In the genomic region with DNA sequence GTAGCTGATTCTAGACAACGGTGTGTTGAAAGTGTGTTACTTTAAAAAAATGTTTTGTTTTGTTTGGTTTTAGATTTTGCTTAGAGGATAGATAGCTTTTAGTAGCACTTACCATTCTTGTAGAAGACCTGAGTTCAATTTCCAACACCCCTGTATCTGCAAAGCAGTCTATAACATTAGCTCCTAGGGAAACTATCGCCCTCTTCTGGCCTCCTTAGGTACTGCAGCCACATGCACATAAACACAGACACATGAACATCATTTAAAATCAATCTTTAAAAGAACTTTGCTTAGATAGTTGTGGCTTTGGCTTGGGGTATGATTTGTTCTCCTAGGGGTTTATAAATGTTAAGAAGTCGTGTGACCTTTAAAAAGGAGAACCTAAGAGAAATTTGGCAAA, we compare ENCODE assay signal across 14 mouse cellular contexts. TPM values are rescaled to one million over a fixed set of nuclear protein-coding genes. Genes with fewer than 3 reads are reported as not detected.
DNase-seq lines count a peak whose midpoint lies in the region; ATAC-seq and TF ChIP-seq lines count a peak whose summit lies in the region.
"Had no signal": no experiment of that assay in that cellular context is flagged by ENCODE, and none has a peak within 500 bp of the region (broad histone marks: within the 10 kb centered on the region; RNA-seq: fewer than 3 reads in every experiment).

No protein-coding gene starts in this region.

- no peak for TF ChIP-seq POLR2A in thymus, adult 2 months (IDR thresholded peaks at IDR 0.05; ENCODE audit: control insufficient read depth, extremely low read depth, insufficient read depth, low read length, poor library complexity)

- H3K9ac ChIP-seq in heart, postnatal 0 days (replicated peaks; ENCODE audit: low read depth, low read length): no peak overlapping the region
- no peak overlapping the region for H3K9ac ChIP-seq in midbrain, postnatal 0 days (replicated peaks; ENCODE audit: low read length, poor library complexity, severe bottlenecking)
- no peak overlapping the region for H3K9ac ChIP-seq in midbrain, embryonic 14.5 days (replicated peaks; ENCODE audit: low read length)
- H3K9ac ChIP-seq: embryonic facial prominence, embryonic 15.5 days; heart, embryonic 12.5 days; hindbrain, embryonic 15.5 days had no signal

- CTCF ChIA-PET in Patski (lab: Charles Lee): interaction anchor here (0.8 to 0.9 kb wide), 4 partner anchors 8 to 114 kb away, joined by 3 to 4 read pairs (median 3); no protein-coding TSS in a partner anchor

- no peak for DNase-seq in heart, postnatal 0 days (ENCODE audit: low spot score)
- DNase-seq in heart, embryonic 10.5 days (ENCODE audit: low spot score): no peak
- no peak for DNase-seq in midbrain, postnatal 0 days (ENCODE audit: low spot score)
- no peak for DNase-seq in midbrain, embryonic 14.5 days
- DNase-seq in Patski (ENCODE audit: low read depth, low spot score): no peak
- peak; percentile 50 for DNase-seq in splenic B cell, adult 2 months (ENCODE audit: low read depth, low spot score)
- DNase-seq in thymus, adult 2 months: no peak
- DNase-seq in hindbrain, embryonic 10.5 days (ENCODE audit: low spot score): no peak
- DNase-seq: cerebellum, adult 9-11 months; left cerebral cortex, postnatal 4 days; spleen, adult 18-20 months had no signal

- H3K27ac ChIP-seq in heart, postnatal 0 days (ENCODE audit: low read depth): no peak overlapping the region
- H3K27ac ChIP-seq in heart, embryonic 10.5 days: no peak overlapping the region
- H3K27ac ChIP-seq in midbrain, postnatal 0 days (ENCODE audit: low read depth, low read length): no peak overlapping the region
- no peak overlapping the region for H3K27ac ChIP-seq in midbrain, embryonic 14.5 days (replicated peaks; ENCODE audit: low read depth, low read length)
- no peak overlapping the region for H3K27ac ChIP-seq in thymus, adult 2 months (ENCODE audit: control insufficient read depth, insufficient read depth, low read length)
- no peak overlapping the region for H3K27ac ChIP-seq in hindbrain, embryonic 10.5 days
- H3K27ac ChIP-seq: embryonic facial prominence, embryonic 15.5 days; hindbrain, embryonic 15.5 days had no signal

- H3K27me3 ChIP-seq in heart, postnatal 0 days (ENCODE audit: control insufficient read depth, insufficient read depth, low read length): no peaks in the 10 kb centered on the region
- H3K27me3 ChIP-seq in heart, embryonic 10.5 days (ENCODE audit: insufficient read depth, poor library complexity, severe bottlenecking): no peaks in the 10 kb centered on the region
- no peaks in the 10 kb centered on the region for H3K27me3 ChIP-seq in midbrain, postnatal 0 days (ENCODE audit: insufficient read depth, low read length)
- H3K27me3 ChIP-seq in midbrain, embryonic 14.5 days (ENCODE audit: control insufficient read depth, insufficient read depth, low read length): no peaks in the 10 kb centered on the region
- no peaks in the 10 kb centered on the region for H3K27me3 ChIP-seq in Patski
- no peaks in the 10 kb centered on the region for H3K27me3 ChIP-seq in splenic B cell, adult 2 months (ENCODE audit: control insufficient read depth, insufficient read depth, low read length, poor library complexity, severe bottlenecking)
- no peaks in the 10 kb centered on the region for H3K27me3 ChIP-seq in thymus, adult 2 months (ENCODE audit: control insufficient read depth, insufficient read depth, low read length)
- H3K27me3 ChIP-seq in hindbrain, embryonic 10.5 days (ENCODE audit: insufficient read depth, poor library complexity, severe bottlenecking): no peaks in the 10 kb centered on the region
- H3K27me3 ChIP-seq: embryonic facial prominence, embryonic 15.5 days; heart, embryonic 12.5 days; hindbrain, embryonic 15.5 days had no signal

- peaks cover 7% of the 10 kb centered on the region; the same call in 1 of the 2 replicates for H3K9me3 ChIP-seq in heart, postnatal 0 days (replicated peaks; ENCODE audit: control insufficient read depth, low read length)
- no peaks in the 10 kb centered on the region for H3K9me3 ChIP-seq in heart, embryonic 10.5 days
- no peaks in the 10 kb centered on the region for H3K9me3 ChIP-seq in midbrain, postnatal 0 days (ENCODE audit: low read length)
- H3K9me3 ChIP-seq in midbrain, embryonic 14.5 days (ENCODE audit: control insufficient read depth, low read length): peaks cover 4% of the 10 kb centered on the region; the same call in 1 of the 2 replicates
- H3K9me3 ChIP-seq in hindbrain, embryonic 10.5 days: peaks cover 10% of the 10 kb centered on the region; the same call in 1 of the 2 replicates
- H3K9me3 ChIP-seq: embryonic facial prominence, embryonic 15.5 days; hindbrain, embryonic 15.5 days had no signal

- no peaks in the 10 kb centered on the region for H3K4me1 ChIP-seq in heart, postnatal 0 days (ENCODE audit: control insufficient read depth, insufficient read depth)
- H3K4me1 ChIP-seq in heart, embryonic 10.5 days: peaks cover 16% of the 10 kb centered on the region
- H3K4me1 ChIP-seq in midbrain, postnatal 0 days (ENCODE audit: insufficient read depth, low read length): no peaks in the 10 kb centered on the region
- 0 out of 2 replicates have a peak, but pooled peaks cover 3% of the 10 kb centered on the region for H3K4me1 ChIP-seq in midbrain, embryonic 14.5 days (ENCODE audit: control insufficient read depth, insufficient read depth, low read length)
- H3K4me1 ChIP-seq in thymus, adult 2 months (replicated peaks; ENCODE audit: control insufficient read depth, insufficient read depth, low read length): no peaks in the 10 kb centered on the region
- H3K4me1 ChIP-seq in hindbrain, embryonic 10.5 days (replicated peaks): peaks cover 18% of the 10 kb centered on the region

- no peak for TF ChIP-seq EP300 in heart, postnatal 0 days (IDR thresholded peaks at IDR 0.05; ENCODE audit: low read depth)

- peak; percentile 44 for TF ChIP-seq CTCF in heart, postnatal 0 days (IDR thresholded peaks at IDR 0.05; ENCODE audit: low read depth)
- peak; percentile 63 for TF ChIP-seq CTCF in midbrain, postnatal 0 days (IDR thresholded peaks at IDR 0.05)
- peak; percentile 62 for TF ChIP-seq CTCF in Patski (IDR thresholded peaks at IDR 0.05)
- TF ChIP-seq CTCF in thymus, adult 2 months (IDR thresholded peaks at IDR 0.05; ENCODE audit: borderline replicate concordance, control insufficient read depth, extremely low read depth, insufficient read depth, low read length, poor library complexity): no peak

- ATAC-seq in heart, postnatal 0 days (ENCODE audit: insufficient read depth, low read depth): no peak
- no peak for ATAC-seq in midbrain, postnatal 0 days (ENCODE audit: low FRiP score)
- ATAC-seq in midbrain, embryonic 14.5 days (ENCODE audit: low FRiP score, low TSS enrichment): no peak
- ATAC-seq in Patski: no peak

- H3K4me3 ChIP-seq in heart, postnatal 0 days (ENCODE audit: low read depth, low read length): no peak overlapping the region
- H3K4me3 ChIP-seq in heart, embryonic 10.5 days: no peak overlapping the region
- H3K4me3 ChIP-seq in midbrain, postnatal 0 days (ENCODE audit: low read depth, low read length): no peak overlapping the region
- H3K4me3 ChIP-seq in midbrain, embryonic 14.5 days (replicated peaks; ENCODE audit: low read depth, low read length): no peak overlapping the region
- no peak overlapping the region for H3K4me3 ChIP-seq in thymus, adult 2 months (ENCODE audit: control insufficient read depth, insufficient read depth, low read length)
- H3K4me3 ChIP-seq in hindbrain, embryonic 10.5 days: no peak overlapping the region
- H3K4me3 ChIP-seq: embryonic facial prominence, embryonic 15.5 days; heart, embryonic 12.5 days; hindbrain, embryonic 15.5 days had no signal

- POLR2A ChIA-PET in Patski (lab: Charles Lee): no interaction called here

- WGBS in heart, postnatal 0 days: 82% methylated on average over 3 of the region's 3 CpGs
- 76% methylated on average over 3 of the region's 3 CpGs for WGBS in heart, embryonic 10.5 days
- WGBS in midbrain, postnatal 0 days: 78% methylated on average over 3 of the region's 3 CpGs
- WGBS in midbrain, embryonic 14.5 days: 80% methylated on average over 3 of the region's 3 CpGs
- WGBS in thymus, adult 2 months: 81% methylated on average over 3 of the region's 3 CpGs
- 79% methylated on average over 3 of the region's 3 CpGs for WGBS in hindbrain, embryonic 10.5 days

- no peak overlapping the region for H3K4me2 ChIP-seq in heart, postnatal 0 days (ENCODE audit: low read depth, low read length)
- H3K4me2 ChIP-seq in midbrain, postnatal 0 days (ENCODE audit: low read depth, low read length, poor library complexity, severe bottlenecking): no peak overlapping the region
- no peak overlapping the region for H3K4me2 ChIP-seq in midbrain, embryonic 14.5 days (ENCODE audit: low read length)
- H3K4me2 ChIP-seq: embryonic facial prominence, embryonic 15.5 days; heart, embryonic 12.5 days; hindbrain, embryonic 15.5 days had no signal

- in situ Hi-C loops in Patski (cut with MboI; ENCODE audit: low pct_unique_long_range_greater_than_20kb): no loop called here

- H3K36me3 ChIP-seq in heart, postnatal 0 days (replicated peaks; ENCODE audit: control insufficient read depth, insufficient read depth, low read length): no peaks in the 10 kb centered on the region
- H3K36me3 ChIP-seq in heart, embryonic 10.5 days: no peaks in the 10 kb centered on the region
- no peaks in the 10 kb centered on the region for H3K36me3 ChIP-seq in midbrain, postnatal 0 days (ENCODE audit: insufficient read depth, low read length)
- no peaks in the 10 kb centered on the region for H3K36me3 ChIP-seq in midbrain, embryonic 14.5 days (ENCODE audit: control insufficient read depth, insufficient read depth, low read length)
- H3K36me3 ChIP-seq in splenic B cell, adult 2 months (ENCODE audit: control insufficient read depth, insufficient read depth, low read length, poor library complexity, severe bottlenecking): no peaks in the 10 kb centered on the region
- H3K36me3 ChIP-seq in thymus, adult 2 months (ENCODE audit: control insufficient read depth, insufficient read depth, low read length): no peaks in the 10 kb centered on the region
- no peaks in the 10 kb centered on the region for H3K36me3 ChIP-seq in hindbrain, embryonic 10.5 days
- H3K36me3 ChIP-seq: embryonic facial prominence, embryonic 15.5 days; heart, embryonic 12.5 days; hindbrain, embryonic 15.5 days had no signal

RNA-seq across cellular contexts. Expression of gene Xpnpep1, which starts 10.1 kb away (rescaled TPM):
- total RNA-seq in heart, postnatal 0 days (2014; rRNA removed; ENCODE audit: low replicate concordance): 107 and 134 TPM in 2 replicates
- 106 and 119 TPM in 2 replicates for polyA plus RNA-seq in heart, postnatal 0 days (2015; fragmentation: Nextera tagmentation; extraction: Ambion mirVana)
- 193 and 211 TPM in 2 replicates for polyA plus RNA-seq in heart, embryonic 10.5 days (2016; fragmentation: Nextera tagmentation; extraction: Ambion mirVana)
- total RNA-seq in midbrain, postnatal 0 days (2014; rRNA removed): 74.8 and 91.0 TPM in 2 replicates
- 108 and 110 TPM in 2 replicates for polyA plus RNA-seq in midbrain, postnatal 0 days (2015; fragmentation: Nextera tagmentation; extraction: Ambion mirVana)
- polyA plus RNA-seq in midbrain, embryonic 14.5 days (2014; fragmentation: Nextera tagmentation; extraction: Ambion mirVana): 135 and 136 TPM in 2 replicates
- 193 TPM for polyA plus RNA-seq in Patski (2021)
- 49.6 and 55.6 TPM in 2 replicates for polyA plus RNA-seq in thymus, adult 2 months (2012; rRNA removed)
- polyA plus RNA-seq in hindbrain, embryonic 10.5 days (2016; fragmentation: Nextera tagmentation; extraction: Ambion mirVana): 153 and 156 TPM in 2 replicates
